Mouse (Mus musculus) ES-E14 (cell line): ENCODE measurements at regions not wholly inside any gene's neighbourhood (a gene's known extent, or its start where the extent isn't known, plus 50 kb on each side); places are given as distances from the start of the nearest gene placed in this dataset.

Experiments
- DNase-seq: peaks from one replicate; pipeline ENCODE4 v3.0.0-alpha.2; 2013; ENCODE audit warnings: low read depth, low spot score
- H3K27ac ChIP-seq: 2 replicates; pipeline ENCODE4 v1.5.1; 2012; ENCODE audit warnings: low read depth, mild to moderate bottlenecking, low read length, moderate library complexity, mixed read lengths; ENCODE audit not compliant: poor library complexity, insufficient read depth, severe bottlenecking
- H3K36me3 ChIP-seq: 2 replicates; pipeline ENCODE4 v1.6.1; 2012; ENCODE audit warnings: mild to moderate bottlenecking, low read length, moderate library complexity, mixed read lengths; ENCODE audit not compliant: control insufficient read depth, poor library complexity, insufficient read depth, severe bottlenecking
- H3K4me1 ChIP-seq, 2 experiments: fragments of 150-350 bp in 1 of 2; sonication (generic) in 1 of 2; 2 replicates each; pipeline ENCODE4 v1.6.1; 2012; ENCODE audit warnings: low read length in 2 of 2, mild to moderate bottlenecking in 1 of 2, mixed read lengths in 1 of 2; ENCODE audit not compliant: control insufficient read depth in 2 of 2, insufficient read depth in 2 of 2, poor library complexity in 1 of 2
- H3K4me3 ChIP-seq, 2 experiments: fragments of 150-350 bp in 1 of 2; sonication (generic) in 1 of 2; 2 replicates each; pipeline ENCODE4 v1.5.1; 2012; ENCODE audit warnings: low read length in 2 of 2, low read depth in 1 of 2, mild to moderate bottlenecking in 1 of 2, mixed read lengths in 1 of 2; ENCODE audit not compliant: insufficient read depth in 1 of 2, poor library complexity in 1 of 2, severe bottlenecking in 1 of 2
- H3K9ac ChIP-seq: 2 replicates; pipeline ENCODE4 v1.6.1; 2012; ENCODE audit warnings: low read depth, mild to moderate bottlenecking, low read length, mixed read lengths; ENCODE audit not compliant: poor library complexity, insufficient read depth, severe bottlenecking
- H3K9me3 ChIP-seq: fragments of 150-350 bp; sonication (generic); 2 replicates; pipeline ENCODE4 v1.6.1; 2012; ENCODE audit warnings: low read depth, mild to moderate bottlenecking, low read length; ENCODE audit not compliant: control insufficient read depth, insufficient read depth
- CHD2 ChIP-seq: IDR thresholded peaks from 2 replicates; pipeline ENCODE4 v1.6.1; 2014; ENCODE audit warnings: mild to moderate bottlenecking, low read depth, low read length, inconsistent platforms
- HCFC1 ChIP-seq: IDR thresholded peaks from 2 replicates; pipeline ENCODE4 v1.6.1; 2012; ENCODE audit warnings: low read length, inconsistent platforms, borderline replicate concordance; ENCODE audit not compliant: insufficient read depth
- MAFK ChIP-seq: IDR thresholded peaks from 2 replicates; pipeline ENCODE4 v1.6.1; 2014; ENCODE audit warnings: mild to moderate bottlenecking, low read depth, low read length, inconsistent platforms; ENCODE audit not compliant: insufficient read depth
- ZC3H11A ChIP-seq: IDR thresholded peaks from 2 replicates; pipeline ENCODE4 v1.6.1; 2012; ENCODE audit warnings: low read depth, mild to moderate bottlenecking, inconsistent platforms, low read length, borderline replicate concordance
- ZNF384 ChIP-seq: IDR thresholded peaks from 2 replicates; pipeline ENCODE4 v1.6.1; 2012; ENCODE audit warnings: low read depth, low read length, inconsistent platforms
- in situ Hi-C, 2 experiments: fragments of 600-800 bp; cut with MboI; formaldehyde crosslinking; loops; one replicate each; pipeline ENCODE4 v1.15.1; 2025; ENCODE audit warnings: low sequenced_read_pairs in 2 of 2, inconsistent platforms in 1 of 2; ENCODE audit not compliant: unreplicated experiment in 2 of 2

DNA sequence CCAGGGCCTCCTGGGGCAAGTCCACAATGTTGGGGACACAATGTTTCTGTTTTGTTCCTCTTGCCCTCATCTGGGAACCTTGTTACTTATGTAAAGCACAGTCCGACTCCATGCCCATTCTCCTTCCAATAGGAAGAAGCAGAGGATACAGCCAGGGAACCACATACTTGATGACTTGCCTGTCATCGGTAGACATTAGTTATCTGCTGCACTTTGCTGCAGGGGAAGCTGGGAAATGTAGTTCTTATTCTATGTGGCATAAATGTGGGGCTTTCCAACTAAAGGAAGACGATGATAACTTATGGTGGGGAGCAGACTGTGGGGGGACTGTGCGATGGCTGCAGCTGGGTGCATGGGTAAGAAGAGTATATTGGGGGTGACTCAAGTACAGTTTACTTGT is 252.0 kb downstream of the Matn1 start:
- no peaks in the 10 kb centered on the region; a peak in 1 of 4 replicates for H3K4me1 ChIP-seq
- no peak for TF ChIP-seq ZNF384
- no peak for TF ChIP-seq ZC3H11A
- peak; percentile 79 for TF ChIP-seq HCFC1
- TF ChIP-seq MAFK, result no peak
- no peak for TF ChIP-seq CHD2
- in situ Hi-C loops, result no loop called here
- no peak overlapping the region for H3K4me3 ChIP-seq
- no peak overlapping the region for H3K27ac ChIP-seq
- no peak overlapping the region for H3K9ac ChIP-seq
- DNase-seq, result no peak
- H3K36me3 ChIP-seq, result no peaks in the 10 kb centered on the region
- no peaks in the 10 kb centered on the region for H3K9me3 ChIP-seq

DNA sequence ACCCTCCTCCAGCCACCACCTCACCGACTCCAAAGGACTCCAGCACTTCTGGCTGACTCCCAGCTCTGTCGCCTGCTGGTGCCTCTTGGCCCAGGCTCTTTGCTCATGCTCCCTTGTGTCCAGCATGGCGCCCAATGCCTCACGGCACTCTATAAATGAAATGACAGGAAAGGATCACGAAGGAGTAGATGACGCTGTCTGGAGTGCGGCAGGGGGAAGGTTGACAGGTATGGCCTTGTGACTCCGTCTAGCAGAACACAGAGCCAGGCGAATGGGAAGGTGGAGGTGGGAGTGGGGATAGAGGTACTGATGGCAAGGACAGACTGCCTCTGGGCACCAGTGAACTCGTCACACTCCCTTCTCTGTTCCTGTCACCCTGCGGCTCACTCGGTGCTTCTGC is 259.5 kb downstream of the Matn1 start:
- Histone ChIP-seq H3K9me3 (no peaks in the 10 kb centered on the region), H3K27ac (no peak overlapping the region), H3K9ac (no peak overlapping the region), H3K4me1 (no peaks in the 10 kb centered on the region), H3K36me3 (no peaks in the 10 kb centered on the region), H3K4me3 (no peak overlapping the region)
- in situ Hi-C loops, result no loop called here
- TF ChIP-seq ZNF384, result no peak
- no peak for DNase-seq

- H3K9ac ChIP-seq, result no peak overlapping the region
- no peak for DNase-seq
- no peaks in the 10 kb centered on the region for H3K36me3 ChIP-seq
- TF ChIP-seq HCFC1, result no peak
- no peak for TF ChIP-seq MAFK
- TF ChIP-seq ZC3H11A, result no peak
- TF ChIP-seq CHD2, result no peak
- no peak for TF ChIP-seq ZNF384
- no peak overlapping the region for H3K27ac ChIP-seq
- no peaks in the 10 kb centered on the region for H3K4me1 ChIP-seq
- in situ Hi-C loops, result no loop called here
- no peaks in the 10 kb centered on the region for H3K9me3 ChIP-seq
- H3K4me3 ChIP-seq, result no peak overlapping the region
Measured at GRCm38 (mm10) chr4:131204722-131205121, 260.5 kb downstream of the Matn1 start.

DNA sequence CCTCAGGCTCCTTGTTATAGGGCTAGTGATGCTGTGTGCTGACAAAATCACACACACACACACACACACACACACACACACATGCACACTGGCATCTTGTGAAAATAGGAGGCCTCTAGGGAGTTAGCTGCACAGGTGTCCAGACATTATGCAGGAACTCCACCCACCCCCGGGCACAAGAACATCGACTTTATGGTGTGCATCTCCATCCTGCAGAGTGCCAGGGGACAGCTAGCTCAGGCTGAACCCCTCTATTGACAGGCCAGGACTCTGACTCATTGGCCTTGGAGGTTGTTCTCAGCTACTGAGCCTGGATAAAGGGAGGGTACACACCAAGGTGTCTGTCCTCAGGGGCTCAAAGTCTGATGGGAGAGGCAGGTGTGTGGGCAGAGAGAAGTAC is 260.9 kb downstream of the Matn1 start:
- Histone ChIP-seq H3K9ac (no peak overlapping the region), H3K9me3 (no peaks in the 10 kb centered on the region), H3K4me3 (no peak overlapping the region), H3K27ac (no peak overlapping the region), H3K4me1 (no peaks in the 10 kb centered on the region), H3K36me3 (no peaks in the 10 kb centered on the region)
- in situ Hi-C loops, result no loop called here
- TF ChIP-seq HCFC1, result no peak
- no peak for TF ChIP-seq ZNF384
- no peak for TF ChIP-seq CHD2
- TF ChIP-seq ZC3H11A, result no peak
- no peak for DNase-seq

DNA sequence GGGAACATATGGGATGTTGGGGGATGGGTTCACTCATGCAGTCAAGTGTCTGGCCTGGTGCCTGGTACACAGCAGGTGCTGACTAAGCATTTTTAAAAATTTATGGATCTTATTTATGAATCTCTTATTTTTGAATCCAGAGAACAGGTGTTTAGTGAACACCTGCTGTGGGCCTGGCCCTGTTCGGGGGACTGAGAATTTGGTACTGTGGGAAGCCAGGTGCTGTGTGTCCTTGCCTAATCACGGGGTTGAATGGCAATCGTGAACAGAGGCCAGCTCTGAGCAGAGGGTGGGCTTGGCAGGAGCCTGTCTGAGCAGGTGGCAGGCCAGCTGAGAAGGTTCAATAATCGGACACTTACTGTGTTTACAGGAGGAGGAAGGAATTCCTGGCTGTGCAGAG is 261.5 kb downstream of the Matn1 start:
- no peak overlapping the region for H3K9ac ChIP-seq
- no peaks in the 10 kb centered on the region for H3K36me3 ChIP-seq
- DNase-seq, result no peak
- H3K4me1 ChIP-seq, result no peaks in the 10 kb centered on the region
- no peak overlapping the region for H3K27ac ChIP-seq
- H3K9me3 ChIP-seq, result no peaks in the 10 kb centered on the region
- in situ Hi-C loops, result no loop called here
- no peak overlapping the region for H3K4me3 ChIP-seq
- TF ChIP-seq HCFC1, result no peak
- no peak for TF ChIP-seq CHD2
- peak; percentile 82 for TF ChIP-seq MAFK
